Mouse (Mus musculus): ENCODE measurements around the gene Ntf3.

DNA sequence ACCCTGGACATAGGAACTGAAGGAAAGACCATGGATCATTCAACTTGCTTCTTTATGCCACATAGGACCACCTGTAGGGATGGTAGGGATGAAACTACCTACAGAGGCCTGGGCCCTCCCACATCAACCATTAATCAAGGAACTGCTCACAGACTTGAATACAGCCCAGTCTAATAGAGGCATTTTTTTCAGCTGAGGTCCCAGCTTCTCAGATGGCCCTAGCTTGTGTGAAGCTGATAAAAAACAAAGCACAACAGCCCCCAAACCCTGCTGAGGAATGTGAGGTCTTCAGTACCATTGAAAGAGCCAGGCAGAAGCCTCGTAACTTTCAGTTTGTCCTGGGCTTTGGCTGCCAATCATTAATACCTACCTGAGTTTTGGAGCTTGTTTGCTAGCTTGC, 19.4 kb upstream of the Ntf3 start:
- TF ChIP-seq CTCF (IDR thresholded peaks at IDR 0.05; ENCODE audit: control insufficient read depth, insufficient read depth, low read length) = no peak
- no peak for TF ChIP-seq POLR2A (IDR thresholded peaks at IDR 0.05; ENCODE audit: borderline replicate concordance, control insufficient read depth, low read depth, low read length)

All from bone marrow, adult 2 months (tissue).